Mouse (Mus musculus) bone marrow macrophage, adult 2 months (primary cell): ENCODE measurements around the gene Rpp25. TPM values are rescaled to one million over a fixed set of nuclear protein-coding genes. Genes with fewer than 3 reads are reported as not detected.

Experiments used
- H3K27ac ChIP-seq: 2 replicates; pipeline ENCODE4 v1.5.1; 2012; ENCODE audit warnings: low read depth, low read length; ENCODE audit not compliant: insufficient read depth
- H3K4me1 ChIP-seq: 2 replicates; pipeline ENCODE4 v1.6.1; 2012; ENCODE audit warnings: low read length; ENCODE audit not compliant: control insufficient read depth, insufficient read depth
- H3K4me3 ChIP-seq: 2 replicates; pipeline ENCODE4 v1.5.1; 2012; ENCODE audit warnings: mild to moderate bottlenecking, low read length, moderate library complexity; ENCODE audit not compliant: insufficient read depth
- CTCF ChIP-seq: IDR thresholded peaks from 2 replicates; pipeline ENCODE4 v1.5.1; 2012; ENCODE audit warnings: low read depth, mild to moderate bottlenecking, low read length, moderate library complexity
- POLR2A ChIP-seq: IDR thresholded peaks from 2 replicates; pipeline ENCODE4 v1.6.1; 2012; ENCODE audit warnings: mild to moderate bottlenecking, low read depth, low read length, borderline replicate concordance
- polyA plus RNA-seq: library from polyadenylated mRNA; stranded (reverse); fragments of >200 nt; gene quantifications from 2 replicates; pipeline ENCODE4 v1.2.4, GENCODE M21; 2012; ENCODE audit not compliant: missing spikeins, insufficient read depth, insufficient read length

Gene Rpp25
- polyA plus RNA-seq, 1 experiment: not detected

DNA sequence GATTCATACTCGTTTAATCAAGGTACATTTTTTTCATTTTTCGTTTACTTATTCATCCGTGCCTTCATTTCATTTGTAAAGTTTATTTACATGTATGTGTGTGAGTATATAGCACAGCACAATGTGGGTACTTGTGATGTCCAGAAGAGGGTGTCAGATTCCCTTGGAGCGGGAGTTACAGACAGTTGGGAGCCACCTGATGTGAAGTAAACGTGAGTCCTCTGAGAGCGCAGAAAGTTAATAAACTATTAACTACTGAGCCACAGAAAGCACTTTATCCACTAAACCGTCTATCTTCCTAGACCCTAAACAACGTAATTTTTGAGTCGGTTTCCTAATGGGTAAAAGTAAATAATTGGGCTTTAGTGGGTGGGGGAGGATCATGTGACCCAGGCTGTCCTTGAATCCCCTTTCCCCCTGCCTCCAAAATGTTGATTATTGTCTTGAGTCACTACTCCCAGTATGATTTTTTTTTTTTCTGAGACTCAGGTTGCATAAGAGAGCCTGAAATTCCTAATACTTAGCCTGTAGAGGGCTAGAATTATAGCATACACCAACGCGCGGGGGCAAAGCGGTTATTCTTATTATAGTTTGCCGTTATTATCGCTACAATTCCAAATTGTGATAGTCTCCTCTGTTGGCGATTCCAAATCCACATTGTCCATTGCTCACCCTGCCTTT is 16.7 kb downstream of the Rpp25 start:
- peak overlapping the region; percentile 82 for H3K4me3 ChIP-seq
- TF ChIP-seq POLR2A: no peak
- no peak for TF ChIP-seq CTCF
- H3K27ac ChIP-seq: peak overlapping the region; percentile 77
- peaks cover 19% of the 10 kb centered on the region for H3K4me1 ChIP-seq

DNA sequence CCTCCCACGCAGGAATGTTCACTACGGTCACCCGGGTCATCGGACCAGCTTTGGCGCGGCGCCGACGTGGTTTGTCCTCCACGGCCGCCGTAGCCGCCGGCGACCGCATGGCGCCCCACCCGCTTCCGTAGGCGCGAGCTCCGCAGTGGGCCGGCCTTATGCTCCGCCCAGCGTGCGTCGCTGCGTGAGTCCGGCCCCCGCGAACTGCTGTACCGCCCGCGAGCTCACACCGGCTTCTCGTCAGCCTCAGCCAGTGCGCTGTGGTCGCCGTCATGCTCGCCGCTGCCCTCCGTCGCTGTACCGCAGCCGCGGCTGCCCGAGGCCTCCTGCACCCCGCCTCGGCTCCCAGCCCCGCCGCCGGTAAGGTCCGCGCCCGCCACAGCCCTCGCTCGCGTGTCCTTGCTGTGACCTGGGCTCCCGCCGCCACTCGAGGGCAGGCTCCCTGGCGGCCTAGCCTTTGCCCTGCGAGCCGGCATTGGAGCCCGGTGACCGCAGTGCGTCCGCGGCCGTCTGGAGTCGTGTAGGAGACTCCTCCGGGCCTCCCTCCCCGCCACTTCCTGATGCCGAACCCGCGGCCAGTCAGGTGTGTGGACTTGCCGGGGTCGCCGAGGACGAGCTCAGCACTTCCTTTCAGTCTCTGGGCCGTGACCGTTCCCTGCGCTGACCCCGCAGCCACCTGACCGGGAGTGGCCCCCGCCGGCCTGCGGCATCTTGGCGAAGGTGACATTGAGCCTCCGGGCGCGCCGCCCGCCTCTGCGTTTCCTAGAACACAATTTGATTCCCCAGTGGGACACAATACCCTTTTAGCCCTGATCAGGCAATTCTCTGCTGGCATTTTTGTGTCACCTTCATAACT is 17.5 kb downstream of the Rpp25 start, which contains the start of gene Cox5a:
Gene Cox5a (plus strand): TSS at position 219 of the 856 bp plus-strand sequence.
- peaks cover 25% of the 10 kb centered on the region for H3K4me1 ChIP-seq
- TF ChIP-seq POLR2A: no peak
- no peak for TF ChIP-seq CTCF

DNA sequence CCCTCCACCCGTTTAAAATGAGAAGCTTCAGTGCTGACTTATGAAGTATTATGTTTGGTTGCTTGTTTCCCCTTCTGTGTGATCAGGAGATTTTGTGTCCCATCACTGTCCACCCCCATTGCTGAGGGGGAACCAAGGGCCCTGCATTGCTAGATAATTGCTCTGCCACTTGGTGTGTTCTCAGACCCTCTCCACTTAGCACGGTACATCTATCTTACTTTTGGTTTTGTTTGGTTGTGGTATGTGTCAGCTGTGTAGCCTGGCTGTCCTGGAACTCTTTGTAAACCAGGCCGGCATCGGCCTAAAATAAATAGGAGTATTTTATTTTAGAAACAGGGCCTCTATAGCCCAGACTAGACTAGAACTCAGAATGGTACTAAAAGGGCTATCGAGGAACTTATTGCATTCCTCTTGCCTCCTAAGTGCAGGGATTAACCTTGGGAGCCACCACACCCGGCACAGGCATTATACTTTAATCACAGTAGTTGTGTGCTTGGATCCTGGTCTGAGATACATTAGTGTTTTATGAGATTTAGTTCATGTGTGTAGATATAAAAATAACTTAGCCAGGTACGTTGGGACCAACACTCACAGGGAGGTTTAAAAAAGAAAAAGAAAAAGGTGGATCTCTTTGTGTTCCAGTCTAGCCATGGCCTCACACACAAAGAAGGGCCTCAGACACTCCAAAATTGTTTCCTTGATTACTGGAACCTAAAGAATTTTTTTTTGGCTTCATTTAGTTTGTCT is 18.5 kb downstream of the Rpp25 start:
- TF ChIP-seq CTCF (no peak), POLR2A (no peak)
- Histone ChIP-seq H3K4me1 (peaks cover 30% of the 10 kb centered on the region), H3K4me3 (peak overlapping the region; percentile 82), H3K27ac (peak overlapping the region; percentile 74)

More for the DNA sequence above, 17.5 kb downstream of the Rpp25 start, which contains the start of gene Cox5a:
- peak within 1 kb of the TSS; percentile 82 for H3K4me3 ChIP-seq
- H3K27ac ChIP-seq: peak within 1 kb of the TSS; percentile 77

DNA sequence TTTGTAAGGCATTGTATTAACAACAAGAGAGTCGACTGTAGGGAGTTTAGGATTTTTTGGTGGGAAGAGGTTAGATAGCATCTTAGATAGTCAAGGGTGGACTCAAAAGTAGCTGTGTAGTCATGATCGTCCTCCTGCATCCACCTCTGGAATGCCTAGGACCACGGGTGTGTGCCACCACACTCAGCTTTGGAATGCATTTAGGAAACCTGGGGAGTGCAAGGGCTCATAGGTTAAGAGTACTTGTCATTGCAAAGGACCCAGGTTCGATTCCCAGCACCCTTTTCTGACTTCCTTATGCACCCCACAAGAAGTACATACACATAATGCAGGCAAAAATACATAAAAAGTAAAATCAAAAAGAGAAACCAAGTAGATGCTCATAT is 19.0 kb downstream of the Rpp25 start:
- peaks cover 30% of the 10 kb centered on the region for H3K4me1 ChIP-seq
- TF ChIP-seq CTCF (no peak), POLR2A (no peak)
- no peak overlapping the region for H3K27ac ChIP-seq
- peak overlapping the region; percentile 82 for H3K4me3 ChIP-seq

DNA sequence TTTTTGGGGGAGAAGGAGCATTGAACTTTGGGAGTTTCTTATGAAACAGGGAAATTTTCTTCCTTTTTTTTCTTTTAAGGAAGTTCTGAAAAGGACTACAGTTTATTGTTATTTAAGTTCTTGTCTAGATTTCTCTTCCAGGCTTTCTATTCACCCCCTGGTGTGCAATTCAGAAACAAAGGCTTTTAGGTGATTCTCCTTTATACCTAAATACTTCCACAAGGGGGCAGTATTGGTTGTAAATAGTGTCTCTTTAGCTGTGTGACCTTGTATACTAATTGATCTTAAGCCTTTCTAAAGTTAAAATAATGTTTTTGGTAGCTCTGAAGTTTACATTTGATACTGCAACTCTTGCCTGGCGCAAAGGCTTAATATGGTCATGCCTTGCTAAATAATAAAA is 19.9 kb downstream of the Rpp25 start:
- peaks cover 35% of the 10 kb centered on the region for H3K4me1 ChIP-seq
- peak overlapping the region; percentile 74 for H3K27ac ChIP-seq
- H3K4me3 ChIP-seq: no peak overlapping the region
- TF ChIP-seq CTCF (no peak), POLR2A (no peak)

DNA sequence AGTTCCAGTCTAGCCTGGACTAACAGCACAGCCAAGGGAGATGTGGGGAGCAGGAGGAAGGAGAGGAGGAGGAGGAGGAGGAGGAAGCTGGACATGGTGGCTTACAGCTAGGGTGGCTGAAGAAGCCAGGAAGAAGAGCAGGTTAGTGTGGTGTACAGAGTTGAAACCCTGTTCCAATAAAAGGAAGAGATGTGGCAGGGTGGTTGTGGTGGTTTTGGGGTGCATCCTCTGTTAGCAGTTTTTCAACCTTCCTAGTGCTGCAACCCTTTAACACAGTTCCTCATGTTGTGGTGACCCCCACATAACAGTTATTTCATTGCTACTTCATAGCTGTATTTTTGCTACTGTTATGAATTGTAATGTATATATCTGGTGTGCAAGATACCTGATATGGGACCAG is 20.6 kb downstream of the Rpp25 start:
- peak overlapping the region; percentile 10 for H3K27ac ChIP-seq
- peak overlapping the region; percentile 10; the same call in 1 of the 2 replicates for H3K4me3 ChIP-seq
- TF ChIP-seq CTCF (no peak), POLR2A (no peak)
- peaks cover 36% of the 10 kb centered on the region for H3K4me1 ChIP-seq

DNA sequence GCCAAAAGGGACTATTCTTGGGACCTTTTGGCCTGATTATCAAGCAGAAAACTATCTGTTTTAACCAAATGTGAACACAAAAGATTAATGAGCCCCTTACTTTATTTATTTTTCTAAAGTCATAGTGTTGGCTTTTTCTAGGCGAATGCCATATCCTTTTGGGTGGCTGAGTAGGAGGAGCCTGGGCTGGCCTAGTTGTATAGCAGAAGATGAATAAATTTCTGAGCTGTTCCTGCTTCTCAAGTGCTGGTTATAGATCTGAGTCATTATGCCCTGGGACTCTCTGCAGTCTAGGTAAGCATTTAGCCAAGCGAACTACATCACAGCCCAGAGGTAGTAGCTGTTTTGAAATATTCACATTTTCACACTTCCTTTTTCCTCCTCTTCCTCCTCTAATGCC is 21.7 kb downstream of the Rpp25 start:
- H3K4me3 ChIP-seq: no peak overlapping the region
- H3K27ac ChIP-seq: no peak overlapping the region
- TF ChIP-seq POLR2A (no peak), CTCF (no peak)
- peaks cover 36% of the 10 kb centered on the region for H3K4me1 ChIP-seq

DNA sequence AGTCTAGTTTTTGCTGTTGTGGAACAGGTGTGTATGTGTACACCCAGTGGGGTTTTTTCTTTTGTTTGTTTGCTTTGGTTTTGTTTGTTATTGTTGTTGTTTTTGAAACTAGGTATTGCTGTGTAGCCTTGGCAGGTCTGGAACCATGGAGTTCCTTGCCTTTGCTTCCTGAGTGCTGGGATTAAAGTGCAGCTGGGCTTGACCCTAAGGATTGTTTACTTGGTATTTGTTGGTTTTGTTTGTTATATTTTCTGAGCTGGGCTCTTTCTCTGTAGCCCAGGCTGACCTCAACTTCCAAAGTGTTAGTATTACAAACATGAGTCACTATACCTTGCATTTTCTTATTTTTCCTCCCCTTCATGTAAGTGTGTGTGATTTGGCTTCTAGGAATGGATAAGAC is 22.6 kb downstream of the Rpp25 start:
- TF ChIP-seq POLR2A: no peak
- TF ChIP-seq CTCF: no peak
- no peak overlapping the region for H3K27ac ChIP-seq
- H3K4me1 ChIP-seq: peaks cover 36% of the 10 kb centered on the region
- no peak overlapping the region for H3K4me3 ChIP-seq

DNA sequence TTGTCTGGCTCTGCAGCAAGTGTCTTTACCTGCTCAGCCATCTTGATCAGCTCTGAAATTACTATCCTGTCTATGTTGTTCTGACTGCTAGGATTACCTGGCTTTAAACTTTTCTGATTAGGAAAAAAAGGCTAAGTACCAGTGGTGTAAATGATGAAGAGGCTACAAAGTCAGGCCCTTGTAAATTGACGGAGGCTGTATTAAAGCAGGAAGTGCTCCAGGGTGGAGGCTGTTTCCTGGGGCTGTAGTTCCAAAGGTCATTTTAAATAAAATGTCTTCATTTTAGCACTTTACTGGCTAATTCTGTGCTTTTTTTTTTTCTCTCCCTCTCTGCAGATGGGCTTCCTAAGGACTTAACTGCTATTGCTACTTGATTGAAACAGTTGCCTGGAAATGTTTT is 28.1 kb downstream of the Rpp25 start:
- peaks cover 19% of the 10 kb centered on the region for H3K4me1 ChIP-seq
- TF ChIP-seq POLR2A (no peak), CTCF (no peak)

More for the DNA sequence above, 28.1 kb downstream of the Rpp25 start:
- no peak overlapping the region for H3K4me3 ChIP-seq
- H3K27ac ChIP-seq: no peak overlapping the region
